Mouse (Mus musculus): ENCODE measurements at regions not wholly inside any gene's neighbourhood (a gene's known extent, or its start where the extent isn't known, plus 50 kb on each side); places are given as distances from the start of the nearest gene placed in this dataset.
A peak's percentile ranks its signal among the peaks of the same experiment; 100 is the strongest.

- Histone ChIP-seq H3K4me3 (ENCODE audit: low read depth, low read length) (no peak overlapping the region), H3K9me3 (ENCODE audit: low read depth, low read length) (no peaks in the 10 kb centered on the region), H3K27me3 (ENCODE audit: insufficient read depth, low read length) (no peaks in the 10 kb centered on the region), H3K27ac (ENCODE audit: low read depth) (peak overlapping the region; percentile 94), H3K4me2 (no peak overlapping the region), H3K9ac (peak overlapping the region; percentile 27), H3K36me3 (ENCODE audit: insufficient read depth) (no peaks in the 10 kb centered on the region), H3K4me1 (ENCODE audit: insufficient read depth) (peaks cover 79% of the 10 kb centered on the region)
- TF ChIP-seq CTCF (IDR thresholded peaks at IDR 0.05; ENCODE audit: low read depth): no peak
- no peak for ATAC-seq (ENCODE audit: insufficient read depth)
- DNase-seq: peak; percentile 77
- 22% methylated on average over 14 of the region's 14 CpGs for WGBS
Measured at GRCm38 (mm10) chr8:126662797-126663784, 69.3 kb upstream of the Irf2bp2 start.

- Histone ChIP-seq H3K27me3 (ENCODE audit: insufficient read depth, low read length) (no peaks in the 10 kb centered on the region), H3K27ac (ENCODE audit: low read depth) (peak overlapping the region; percentile 94; the same call in 1 of the 2 replicates), H3K4me3 (ENCODE audit: low read depth, low read length) (no peak overlapping the region), H3K4me2 (no peak overlapping the region), H3K4me1 (ENCODE audit: insufficient read depth) (peaks cover 70% of the 10 kb centered on the region), H3K36me3 (ENCODE audit: insufficient read depth) (no peaks in the 10 kb centered on the region), H3K9me3 (ENCODE audit: low read depth, low read length) (no peaks in the 10 kb centered on the region), H3K9ac (no peak overlapping the region)
- no peak for TF ChIP-seq CTCF (IDR thresholded peaks at IDR 0.05; ENCODE audit: low read depth)
- DNase-seq (no peak), ATAC-seq (ENCODE audit: insufficient read depth) (no peak)
- WGBS: 35% methylated on average over 5 of the region's 5 CpGs
Measured at GRCm38 (mm10) chr8:126662151-126662550, 68.4 kb upstream of the Irf2bp2 start.

- 18% methylated on average over 14 of the region's 14 CpGs for WGBS
- H3K9me3 ChIP-seq (ENCODE audit: low read depth, low read length): no peaks in the 10 kb centered on the region
- no peak overlapping the region; the same call in 1 of the 2 replicates for H3K9ac ChIP-seq
- H3K4me3 ChIP-seq (ENCODE audit: low read depth, low read length): no peak overlapping the region
- H3K27me3 ChIP-seq (ENCODE audit: insufficient read depth, low read length): no peaks in the 10 kb centered on the region
- no peaks in the 10 kb centered on the region for H3K36me3 ChIP-seq (ENCODE audit: insufficient read depth)
- peaks cover 68% of the 10 kb centered on the region for H3K4me1 ChIP-seq (ENCODE audit: insufficient read depth)
- peak overlapping the region; percentile 58 for H3K4me2 ChIP-seq
- ATAC-seq (ENCODE audit: insufficient read depth) (no peak), DNase-seq (peak; percentile 35)
- no peak for TF ChIP-seq CTCF (IDR thresholded peaks at IDR 0.05; ENCODE audit: low read depth)
- peak overlapping the region; percentile 94 for H3K27ac ChIP-seq (ENCODE audit: low read depth)
Measured at GRCm38 (mm10) chr8:126661511-126662142, 67.8 kb upstream of the Irf2bp2 start.

- under 1% methylated on average over 8 of the region's 12 CpGs for WGBS
- peak overlapping the region; percentile 11; the same call in 1 of the 2 replicates for H3K4me3 ChIP-seq (ENCODE audit: low read depth, low read length)
- TF ChIP-seq CTCF (IDR thresholded peaks at IDR 0.05; ENCODE audit: low read depth): no peak
Measured at GRCm38 (mm10) chr8:126660658-126661316, 67.0 kb upstream of the Irf2bp2 start.

GRCm38 (mm10) chr8:126659691-126660657, 66.2 kb upstream of the Irf2bp2 start:
- peak; percentile 74 for DNase-seq
- peak overlapping the region; percentile 11; the same call in 1 of the 2 replicates for H3K4me3 ChIP-seq (ENCODE audit: low read depth, low read length)
- TF ChIP-seq CTCF (IDR thresholded peaks at IDR 0.05; ENCODE audit: low read depth): peak; percentile 23; the same call in 1 of the 2 replicates

More at GRCm38 (mm10) chr8:126660658-126661316, 67.0 kb upstream of the Irf2bp2 start:
- DNase-seq: peak; percentile 96
- peak overlapping the region; percentile 58 for H3K4me2 ChIP-seq
- peak overlapping the region; percentile 32 for H3K9ac ChIP-seq
- ATAC-seq (ENCODE audit: insufficient read depth): peak; percentile 61
- H3K36me3 ChIP-seq (ENCODE audit: insufficient read depth): no peaks in the 10 kb centered on the region
- no peaks in the 10 kb centered on the region for H3K9me3 ChIP-seq (ENCODE audit: low read depth, low read length)
- H3K27ac ChIP-seq (ENCODE audit: low read depth): peak overlapping the region; percentile 94
- no peaks in the 10 kb centered on the region for H3K27me3 ChIP-seq (ENCODE audit: insufficient read depth, low read length)
- H3K4me1 ChIP-seq (ENCODE audit: insufficient read depth): peaks cover 65% of the 10 kb centered on the region

GRCm38 (mm10) chr8:126657546-126657945, 63.8 kb upstream of the Irf2bp2 start:
- TF ChIP-seq CTCF (IDR thresholded peaks at IDR 0.05; ENCODE audit: low read depth): no peak
- 61% methylated on average over 6 of the region's 6 CpGs for WGBS
- no peak overlapping the region for H3K9ac ChIP-seq
- peaks cover 33% of the 10 kb centered on the region for H3K4me1 ChIP-seq (ENCODE audit: insufficient read depth)
- no peak for ATAC-seq (ENCODE audit: insufficient read depth)
- no peaks in the 10 kb centered on the region for H3K36me3 ChIP-seq (ENCODE audit: insufficient read depth)
- no peak overlapping the region for H3K4me2 ChIP-seq
- no peak for DNase-seq
- H3K27me3 ChIP-seq (ENCODE audit: insufficient read depth, low read length): no peaks in the 10 kb centered on the region
- no peak overlapping the region for H3K4me3 ChIP-seq (ENCODE audit: low read depth, low read length)
- no peaks in the 10 kb centered on the region for H3K9me3 ChIP-seq (ENCODE audit: low read depth, low read length)
- no peak overlapping the region for H3K27ac ChIP-seq (ENCODE audit: low read depth)

More at GRCm38 (mm10) chr8:126659691-126660657, 66.2 kb upstream of the Irf2bp2 start:
- peak overlapping the region; percentile 58 for H3K4me2 ChIP-seq
- WGBS: 12% methylated on average over 12 of the region's 12 CpGs
- peak; percentile 57 for ATAC-seq (ENCODE audit: insufficient read depth)
- peak overlapping the region; percentile 94 for H3K27ac ChIP-seq (ENCODE audit: low read depth)
- no peaks in the 10 kb centered on the region for H3K36me3 ChIP-seq (ENCODE audit: insufficient read depth)
- H3K4me1 ChIP-seq (ENCODE audit: insufficient read depth): peaks cover 57% of the 10 kb centered on the region
- H3K27me3 ChIP-seq (ENCODE audit: insufficient read depth, low read length): no peaks in the 10 kb centered on the region
- H3K9ac ChIP-seq: peak overlapping the region; percentile 32; the same call in 1 of the 2 replicates
- H3K9me3 ChIP-seq (ENCODE audit: low read depth, low read length): no peaks in the 10 kb centered on the region
